Mouse (Mus musculus) liver, embryonic 11.5 days (tissue): ENCODE measurements around the gene Snapin. TPM values are rescaled to one million over a fixed set of nuclear protein-coding genes. Genes with fewer than 3 reads are reported as not detected.

Experiments
- ATAC-seq: fragments of 200-750 bp; cut with Nextera tagmentation; replicated peaks from 2 replicates; pipeline ENCODE4 v1.8.0; 2017; ENCODE audit warnings: moderate number of reproducible peaks, mild to moderate bottlenecking, moderate TSS enrichment, moderate library complexity; ENCODE audit not compliant: low FRiP score
- DNase-seq: peaks from one replicate; pipeline ENCODE4 v3.0.0-alpha.2; 2017; ENCODE audit warnings: low spot score
- H3K27ac ChIP-seq: fragments of 300-500 bp; sonication (generic); 2 replicates; pipeline ENCODE4 v1.5.1; 2014; ENCODE audit warnings: mild to moderate bottlenecking, low read depth, low read length, control low read depth
- H3K27me3 ChIP-seq: fragments of 300-500 bp; sonication (generic); replicated peaks from 2 replicates; pipeline ENCODE4 v1.6.1; 2014; ENCODE audit warnings: low read length, mixed read lengths; ENCODE audit not compliant: control insufficient read depth, insufficient read depth
- H3K36me3 ChIP-seq: fragments of 300-500 bp; sonication (generic); 2 replicates; pipeline ENCODE4 v1.6.1; 2014; ENCODE audit warnings: mild to moderate bottlenecking, low read length, moderate library complexity, mixed read lengths; ENCODE audit not compliant: control insufficient read depth, insufficient read depth
- H3K4me1 ChIP-seq: fragments of 300-500 bp; sonication (generic); replicated peaks from 2 replicates; pipeline ENCODE4 v1.6.1; 2014; ENCODE audit warnings: low read length, mixed read lengths; ENCODE audit not compliant: control insufficient read depth, insufficient read depth
- H3K4me2 ChIP-seq: fragments of 300-500 bp; sonication (generic); 2 replicates; pipeline ENCODE4 v1.6.1; 2014; ENCODE audit warnings: mild to moderate bottlenecking, control low read depth, moderate library complexity
- H3K4me3 ChIP-seq: fragments of 300-500 bp; sonication (generic); 2 replicates; pipeline ENCODE4 v1.5.1; 2014; ENCODE audit warnings: low read depth, low read length, control low read depth
- H3K9ac ChIP-seq: fragments of 300-500 bp; sonication (generic); 2 replicates; pipeline ENCODE4 v1.6.1; 2014; ENCODE audit warnings: low read depth, low read length, control low read depth
- H3K9me3 ChIP-seq: fragments of 300-500 bp; sonication (generic); 2 replicates; pipeline ENCODE4 v1.6.1; 2016; ENCODE audit warnings: low read length, inconsistent platforms, mixed read lengths; ENCODE audit not compliant: control insufficient read depth
- WGBS: fragments of 180-500 bp; shearing (Covaris S2); extraction: QIAGEN DNeasy Blood & Tissue Kit; methylation state at CpG from one replicate; pipeline ENCODE4 v1.1.7; 2014; 5-methylcytosine and 5-hydroxymethylcytosine counted together
- polyA plus RNA-seq: library from polyadenylated mRNA; unstranded; fragments of >200 nt; fragmentation: Nextera tagmentation; extraction: Ambion mirVana; gene quantifications from 2 replicates; pipeline ENCODE4 v1.2.1, GENCODE M21; 2014

Snapin gene
- polyA plus RNA-seq, 1 experiment from 2014 or later = 46.4 TPM

DNA sequence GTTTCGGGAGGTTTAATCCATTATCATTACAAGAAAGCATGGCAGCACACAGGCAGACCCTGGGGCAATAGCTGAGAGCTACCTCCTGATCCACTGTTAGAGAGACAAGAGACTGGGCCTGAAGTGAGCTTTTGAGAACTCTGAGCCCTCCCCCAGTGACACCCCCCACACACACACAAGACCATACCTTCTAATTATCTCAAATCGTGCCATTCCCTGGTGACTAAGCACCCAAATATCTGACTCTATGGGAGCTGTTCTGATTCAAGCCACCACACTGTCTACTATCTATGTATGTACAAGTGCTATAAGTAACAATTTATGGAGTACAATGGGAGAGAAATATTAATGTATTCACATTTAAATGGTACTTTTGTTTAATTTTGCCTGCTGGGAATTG lies 50.1 kb downstream of the Snapin start:
- no peak for ATAC-seq

More for the DNA sequence above, 50.1 kb downstream of the Snapin start:
- H3K27me3 ChIP-seq = no peaks in the 10 kb centered on the region
- H3K4me1 ChIP-seq = 0 out of 2 replicates have a peak, but pooled peaks cover 2% of the 10 kb centered on the region
- no peak overlapping the region for H3K4me2 ChIP-seq
- DNase-seq = no peak
- WGBS = 79% methylated on average over 2 of the region's 2 CpGs
- H3K36me3 ChIP-seq = no peaks in the 10 kb centered on the region
- H3K9me3 ChIP-seq = no peaks in the 10 kb centered on the region
- no peak overlapping the region for H3K9ac ChIP-seq
- H3K27ac ChIP-seq = no peak overlapping the region
- H3K4me3 ChIP-seq = no peak overlapping the region

Other genes starting within 250 kb of the Snapin start
- gene Creb3l4, start 247.5 kb downstream of the Snapin start, polyA plus RNA-seq = 0.82 and 2.2 TPM in 2 replicates
- 48.7 and 57.5 TPM in 2 replicates for gene Slc39a1, start 242.9 kb downstream of the Snapin start, polyA plus RNA-seq
- 12.5 and 14.8 TPM in 2 replicates for gene Crtc2, start 236.9 kb downstream of the Snapin start, polyA plus RNA-seq
- gene Dennd4b, start 225.8 kb downstream of the Snapin start, polyA plus RNA-seq = 4.9 and 7.5 TPM in 2 replicates
- gene Gatad2b, start 197.9 kb downstream of the Snapin start, polyA plus RNA-seq = 7.9 and 8.2 TPM in 2 replicates
- 6.4 and 6.7 TPM in 2 replicates for gene Slc27a3, start 101.1 kb downstream of the Snapin start, polyA plus RNA-seq
- gene Ints3, start 57.4 kb downstream of the Snapin start, polyA plus RNA-seq = 34.0 and 35.2 TPM in 2 replicates
- gene Npr1, start 25.2 kb downstream of the Snapin start, polyA plus RNA-seq = 8.0 and 9.2 TPM in 2 replicates
- gene Ilf2, start 14.9 kb downstream of the Snapin start, polyA plus RNA-seq = 169 and 174 TPM in 2 replicates
- 78.2 and 86.3 TPM in 2 replicates for gene Chtop, start 18.5 kb upstream of the Snapin start, polyA plus RNA-seq
- 16.5 and 21.9 TPM in 2 replicates for gene S100a1, start 23.4 kb upstream of the Snapin start, polyA plus RNA-seq
- gene S100a13, start 23.4 kb upstream of the Snapin start, polyA plus RNA-seq = 21.4 and 22.7 TPM in 2 replicates
- gene S100a14, start 35.8 kb upstream of the Snapin start, polyA plus RNA-seq = not detected in 2 replicates
- 52.5 and 58.1 TPM in 2 replicates for gene S100a16, start 46.2 kb upstream of the Snapin start, polyA plus RNA-seq
- not detected in 2 replicates for gene S100a3, start 69.5 kb upstream of the Snapin start, polyA plus RNA-seq
- gene S100a2, start 99.2 kb upstream of the Snapin start, polyA plus RNA-seq = not detected in 2 replicates
- gene Gm42674, start 110.9 kb upstream of the Snapin start, polyA plus RNA-seq = not detected in 2 replicates
- gene S100a4, start 112.7 kb upstream of the Snapin start, polyA plus RNA-seq = 0.69 and 0.77 TPM in 2 replicates
- not detected in 2 replicates for gene S100a5, start 117.5 kb upstream of the Snapin start, polyA plus RNA-seq
- gene S100a6, start 121.8 kb upstream of the Snapin start, polyA plus RNA-seq = 13.9 and 14.6 TPM in 2 replicates
- not detected in 2 replicates for gene S100a7a, start 163.0 kb upstream of the Snapin start, polyA plus RNA-seq
- gene S100a8, start 177.9 kb upstream of the Snapin start, polyA plus RNA-seq = 140 and 141 TPM in 2 replicates
- gene S100a9, start 204.7 kb upstream of the Snapin start, polyA plus RNA-seq = 93.3 and 95.1 TPM in 2 replicates
- not detected in 2 replicates for gene Pglyrp4, start 235.9 kb upstream of the Snapin start, polyA plus RNA-seq